Mouse (Mus musculus): ENCODE results near the gene Rps6ka5. TPM values are rescaled to one million over a fixed set of nuclear protein-coding genes. Genes with fewer than 3 reads are reported as not detected.

Rps6ka5 gene
- polyA plus RNA-seq, 2 experiments: 1.2 to 1.4 TPM

DNA sequence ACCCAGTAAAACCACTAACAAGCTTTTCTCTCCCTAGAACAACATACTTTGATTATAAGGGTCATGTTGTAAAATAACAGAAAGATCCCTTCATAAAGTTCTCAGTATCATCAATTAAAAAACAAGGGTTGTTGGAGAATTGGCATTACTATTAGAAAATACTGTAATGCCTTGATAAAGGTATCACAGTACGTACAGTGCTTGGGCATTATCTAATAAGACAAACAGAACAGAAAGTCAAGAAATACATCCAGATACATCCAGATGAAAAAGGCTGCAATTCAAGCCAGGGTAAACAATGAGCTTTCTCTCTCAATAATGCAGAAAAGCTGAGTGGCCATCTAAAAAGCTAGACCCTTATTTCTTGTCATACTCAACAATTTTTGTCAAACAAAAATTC lies 84.8 kb downstream of the Rps6ka5 start:
- peak; percentile 10; the same call in 1 of the 2 replicates for TF ChIP-seq EP300 (IDR thresholded peaks at IDR 0.05; ENCODE audit: low read depth)
- TF ChIP-seq CTCF (IDR thresholded peaks at IDR 0.05; ENCODE audit: low read depth): no peak
- Histone ChIP-seq H3K4me1 (replicated peaks; ENCODE audit: control insufficient read depth in 2 of 2, insufficient read depth in 2 of 2, low read length in 1 of 2) (no peaks in the 10 kb centered on the region), H3K36me3 (replicated peaks; ENCODE audit: control insufficient read depth, insufficient read depth, low read depth) (no peaks in the 10 kb centered on the region), H3K4me3 (ENCODE audit: insufficient read depth in 1 of 2, low read depth in 2 of 2, low read length in 2 of 2) (no peak overlapping the region), H3K4me2 (ENCODE audit: low read depth) (no peak overlapping the region), H3K27me3 (ENCODE audit: control insufficient read depth, insufficient read depth, low read length) (no peaks in the 10 kb centered on the region), H3K9me3 (ENCODE audit: control insufficient read depth, low read length) (no peaks in the 10 kb centered on the region), H3K27ac (no peak overlapping the region), H3K9ac (replicated peaks) (no peak overlapping the region)
- DNase-seq (ENCODE audit: low read depth in 3 of 3, low spot score in 3 of 3) (no peak), ATAC-seq (ENCODE audit: insufficient read depth) (no peak)
- WGBS (ENCODE audit: insufficient replicate concordance): 18% methylated on average over 1 of the region's 1 CpGs

DNA sequence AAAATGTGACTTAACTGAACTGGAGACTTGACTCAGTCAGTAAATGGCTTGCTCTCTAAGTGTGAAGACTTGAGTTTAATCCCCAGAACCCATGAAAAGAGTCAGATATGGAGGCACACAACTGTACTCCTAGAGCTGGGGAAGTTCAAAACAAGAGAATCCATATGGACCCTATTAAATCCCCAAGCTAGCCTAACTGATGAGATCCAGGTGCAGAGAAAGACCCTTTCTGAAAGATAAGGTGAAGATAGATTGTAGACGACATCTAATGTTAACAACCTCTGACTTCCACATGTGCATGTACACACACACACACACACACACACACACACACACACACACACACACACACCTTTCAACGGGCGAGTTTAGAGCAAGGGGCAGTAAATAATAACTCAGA lies 86.1 kb downstream of the Rps6ka5 start:
- no peak for DNase-seq (ENCODE audit: low read depth in 3 of 3, low spot score in 3 of 3)
- Histone ChIP-seq H3K9me3 (ENCODE audit: control insufficient read depth, low read length) (no peaks in the 10 kb centered on the region), H3K4me1 (replicated peaks; ENCODE audit: control insufficient read depth in 2 of 2, insufficient read depth in 2 of 2, low read length in 1 of 2) (no peaks in the 10 kb centered on the region; a peak in 1 of 4 replicates), H3K27me3 (ENCODE audit: control insufficient read depth, insufficient read depth, low read length) (no peaks in the 10 kb centered on the region), H3K9ac (replicated peaks) (no peak overlapping the region), H3K27ac (no peak overlapping the region), H3K4me2 (ENCODE audit: low read depth) (no peak overlapping the region), H3K36me3 (replicated peaks; ENCODE audit: control insufficient read depth, insufficient read depth, low read depth) (no peaks in the 10 kb centered on the region), H3K4me3 (ENCODE audit: insufficient read depth in 1 of 2, low read depth in 2 of 2, low read length in 2 of 2) (no peak overlapping the region)
- TF ChIP-seq CTCF (IDR thresholded peaks at IDR 0.05; ENCODE audit: low read depth): no peak
- TF ChIP-seq EP300 (IDR thresholded peaks at IDR 0.05; ENCODE audit: low read depth): no peak
- WGBS (ENCODE audit: insufficient replicate concordance): 46% methylated on average over 3 of the region's 3 CpGs
- no peak for ATAC-seq (ENCODE audit: insufficient read depth)

DNA sequence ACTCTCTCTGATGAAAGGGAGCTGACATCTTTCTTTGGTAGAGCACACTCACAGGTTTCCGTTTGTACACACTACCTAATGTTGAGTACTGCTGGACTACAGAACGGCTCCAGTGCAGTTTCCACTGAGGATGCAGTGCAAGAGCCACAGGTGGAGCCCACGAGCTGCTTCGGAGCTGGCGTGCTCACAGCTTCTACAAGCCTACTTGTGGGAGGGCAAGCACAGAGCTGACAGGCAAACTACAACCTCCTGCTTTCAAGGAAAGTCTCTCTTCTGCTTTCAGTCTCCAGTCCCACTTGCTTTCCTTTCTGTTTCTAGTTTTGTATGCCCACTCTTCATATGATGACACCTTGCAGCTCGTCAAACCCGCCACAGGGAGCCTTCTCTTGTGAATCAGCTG lies 87.1 kb downstream of the Rps6ka5 start:
- no peak for ATAC-seq (ENCODE audit: insufficient read depth)
- Histone ChIP-seq H3K4me2 (ENCODE audit: low read depth) (no peak overlapping the region), H3K9ac (replicated peaks) (no peak overlapping the region)

DNA sequence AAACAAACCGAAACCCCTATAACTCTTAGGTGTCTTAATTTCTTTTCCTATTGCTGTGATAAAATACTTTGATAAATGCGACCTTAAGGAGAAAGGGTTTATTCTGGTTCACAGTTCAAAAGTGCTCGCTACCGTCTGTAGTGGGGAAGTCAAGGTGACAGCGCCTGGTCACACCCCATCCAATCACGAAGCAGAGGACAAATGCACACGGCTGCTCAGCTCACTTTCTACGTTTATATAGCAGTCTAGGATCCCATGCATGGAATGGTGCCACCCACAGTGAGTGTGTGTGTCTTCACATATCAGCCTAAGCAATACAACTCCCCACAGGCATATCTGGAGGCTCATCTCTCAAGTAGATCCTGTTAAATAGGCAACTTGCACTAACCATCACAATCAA lies 88.9 kb downstream of the Rps6ka5 start:
- WGBS (ENCODE audit: insufficient replicate concordance): 75% methylated on average over 8 of the region's 8 CpGs
- H3K27ac ChIP-seq: no peak overlapping the region
- ATAC-seq (ENCODE audit: insufficient read depth) (no peak), DNase-seq (ENCODE audit: low read depth in 3 of 3, low spot score in 3 of 3) (no peak)
- H3K27me3 ChIP-seq (ENCODE audit: control insufficient read depth, insufficient read depth, low read length): no peaks in the 10 kb centered on the region
- H3K4me1 ChIP-seq (replicated peaks; ENCODE audit: control insufficient read depth in 2 of 2, insufficient read depth in 2 of 2, low read length in 1 of 2): no peaks in the 10 kb centered on the region; a peak in 1 of 4 replicates
- no peak overlapping the region for H3K9ac ChIP-seq (replicated peaks)
- no peak overlapping the region for H3K4me2 ChIP-seq (ENCODE audit: low read depth)
- H3K4me3 ChIP-seq (ENCODE audit: insufficient read depth in 1 of 2, low read depth in 2 of 2, low read length in 2 of 2): no peak overlapping the region
- H3K9me3 ChIP-seq (ENCODE audit: control insufficient read depth, low read length): no peaks in the 10 kb centered on the region
- TF ChIP-seq CTCF (IDR thresholded peaks at IDR 0.05; ENCODE audit: low read depth) (no peak), EP300 (IDR thresholded peaks at IDR 0.05; ENCODE audit: low read depth) (no peak)
- H3K36me3 ChIP-seq (replicated peaks; ENCODE audit: control insufficient read depth, insufficient read depth, low read depth): no peaks in the 10 kb centered on the region

More for the DNA sequence above, 87.1 kb downstream of the Rps6ka5 start:
- Histone ChIP-seq H3K27me3 (ENCODE audit: control insufficient read depth, insufficient read depth, low read length) (no peaks in the 10 kb centered on the region), H3K4me3 (ENCODE audit: insufficient read depth in 1 of 2, low read depth in 2 of 2, low read length in 2 of 2) (no peak overlapping the region), H3K27ac (no peak overlapping the region), H3K36me3 (replicated peaks; ENCODE audit: control insufficient read depth, insufficient read depth, low read depth) (no peaks in the 10 kb centered on the region), H3K4me1 (replicated peaks; ENCODE audit: control insufficient read depth in 2 of 2, insufficient read depth in 2 of 2, low read length in 1 of 2) (no peaks in the 10 kb centered on the region; a peak in 1 of 4 replicates), H3K9me3 (ENCODE audit: control insufficient read depth, low read length) (no peaks in the 10 kb centered on the region)
- no peak for DNase-seq (ENCODE audit: low read depth in 3 of 3, low spot score in 3 of 3)
- no peak for TF ChIP-seq EP300 (IDR thresholded peaks at IDR 0.05; ENCODE audit: low read depth)
- peak; percentile 46 for TF ChIP-seq CTCF (IDR thresholded peaks at IDR 0.05; ENCODE audit: low read depth)
- WGBS (ENCODE audit: insufficient replicate concordance): 28% methylated on average over 7 of the region's 7 CpGs

DNA sequence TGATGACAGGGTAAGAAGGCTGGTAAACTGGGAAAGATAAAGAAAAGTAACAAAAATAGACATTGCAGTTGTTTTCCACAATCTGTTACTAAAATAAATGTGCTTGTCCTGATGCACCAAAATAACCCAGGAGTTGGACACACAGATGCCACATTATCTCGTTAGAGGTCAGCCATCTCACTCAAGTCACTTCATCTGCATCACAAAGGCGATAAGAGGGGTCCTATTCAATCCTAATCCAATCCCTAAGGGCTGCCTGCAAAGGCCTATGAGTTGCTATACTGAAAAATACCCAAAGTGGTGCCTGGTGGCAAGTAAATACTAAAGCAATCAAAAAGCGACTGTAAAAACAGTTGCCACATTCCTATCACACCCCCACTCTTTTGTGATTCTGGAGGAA lies 90.0 kb downstream of the Rps6ka5 start:
- Histone ChIP-seq H3K4me1 (replicated peaks; ENCODE audit: control insufficient read depth in 2 of 2, insufficient read depth in 2 of 2, low read length in 1 of 2) (no peaks in the 10 kb centered on the region; a peak in 1 of 4 replicates), H3K4me2 (ENCODE audit: low read depth) (no peak overlapping the region), H3K9me3 (ENCODE audit: control insufficient read depth, low read length) (no peaks in the 10 kb centered on the region), H3K9ac (replicated peaks) (no peak overlapping the region), H3K27ac (no peak overlapping the region), H3K27me3 (ENCODE audit: control insufficient read depth, insufficient read depth, low read length) (no peaks in the 10 kb centered on the region), H3K36me3 (replicated peaks; ENCODE audit: control insufficient read depth, insufficient read depth, low read depth) (no peaks in the 10 kb centered on the region), H3K4me3 (ENCODE audit: insufficient read depth in 1 of 2, low read depth in 2 of 2, low read length in 2 of 2) (no peak overlapping the region)
- no peak for DNase-seq (ENCODE audit: low read depth in 3 of 3, low spot score in 3 of 3)
- TF ChIP-seq EP300 (IDR thresholded peaks at IDR 0.05; ENCODE audit: low read depth) (no peak), CTCF (IDR thresholded peaks at IDR 0.05; ENCODE audit: low read depth) (no peak)
- WGBS (ENCODE audit: insufficient replicate concordance): 50% methylated on average over 3 of the region's 3 CpGs
- ATAC-seq (ENCODE audit: insufficient read depth): no peak
